Mouse (Mus musculus) left cerebral cortex, adult 18-20 months (tissue): ENCODE measurements around the gene Efl1. TPM values are rescaled to one million over a fixed set of nuclear protein-coding genes. Genes with fewer than 3 reads are reported as not detected.

Experiments
- DNase-seq, 2 experiments: peaks; one replicate each; pipeline ENCODE4 v3.0.0; 2021 to 2022; ENCODE audit warnings: low spot score in 2 of 2, mixed read lengths in 1 of 2
- long read RNA-seq, 2 experiments: library from polyadenylated mRNA; stranded (forward); transcript quantifications; one replicate each; pipeline ENCODE4 v2.0.0; 2021
- total RNA-seq, 2 experiments: library from RNA; stranded (reverse); gene quantifications; 2 replicates each; pipeline ENCODE4 v1.2.3; 2021

The Efl1 gene
- total RNA-seq = 10 to 100 TPM; 14.5 to 17.0 TPM
- long read RNA-seq, experiment 1, partial matches to known transcripts = 4 of 8 reads
- long read RNA-seq, experiment 1, other reads (novel, unspliced or antisense) = 2 of 8 reads
- long read RNA-seq, experiment 2, partial matches to known transcripts = 2 of 4 reads
- long read RNA-seq, experiment 2, other reads (novel, unspliced or antisense) = 1 of 4 reads

- DNase-seq = peak; percentile 97 to 98
These were observed at the start of gene Efl1, which contains the start of gene Saxo2 for GRCm38 (mm10) chr7:82648353-82649080. TSS of gene Efl1 (plus strand) at chr7:82648614. TSS of gene Saxo2 (minus strand) at chr7:82648528.

- DNase-seq = no peak
These were observed 46.4 kb upstream of the Efl1 start for GRCm38 (mm10) chr7:82602008-82602407.

- no peak for DNase-seq
These were observed 43.0 kb upstream of the Efl1 start for GRCm38 (mm10) chr7:82605425-82605824.

- no peak for DNase-seq
These were observed 38.8 kb upstream of the Efl1 start for GRCm38 (mm10) chr7:82609629-82610028.

GRCm38 (mm10) chr7:82625342-82625741 is 23.1 kb upstream of the Efl1 start:
- no peak for DNase-seq

- DNase-seq = no peak
These were observed 1.2 kb upstream of the Efl1 start for GRCm38 (mm10) chr7:82647183-82647582.

GRCm38 (mm10) chr7:82647909-82648308 is 505 bp upstream of the Efl1 start:
- no peak for DNase-seq

- DNase-seq = peak in 1 of 2 experiments; percentile 6
These were observed 649 bp downstream of the Efl1 start for GRCm38 (mm10) chr7:82649081-82649445.

GRCm38 (mm10) chr7:82664604-82665003 is 16.2 kb downstream of the Efl1 start:
- DNase-seq = no peak

GRCm38 (mm10) chr7:82676001-82676400 is 27.6 kb downstream of the Efl1 start:
- DNase-seq = no peak

GRCm38 (mm10) chr7:82676834-82677233 is 28.4 kb downstream of the Efl1 start:
- DNase-seq = no peak

- no peak for DNase-seq
These were observed 31.5 kb downstream of the Efl1 start for GRCm38 (mm10) chr7:82679901-82680300.

- peak; percentile 33 for DNase-seq
These were observed 40.3 kb downstream of the Efl1 start for GRCm38 (mm10) chr7:82688736-82689135.

GRCm38 (mm10) chr7:82691021-82691738 is 42.8 kb downstream of the Efl1 start:
- DNase-seq = no peak

GRCm38 (mm10) chr7:82697668-82698067 is 49.3 kb downstream of the Efl1 start:
- no peak for DNase-seq

GRCm38 (mm10) chr7:82698968-82699367 is 50.6 kb downstream of the Efl1 start:
- DNase-seq = no peak

GRCm38 (mm10) chr7:82702384-82703343 is 54.2 kb downstream of the Efl1 start:
- DNase-seq = no peak

GRCm38 (mm10) chr7:82709172-82709571 is 60.8 kb downstream of the Efl1 start:
- DNase-seq = no peak

- DNase-seq = peak; percentile 31 to 42
These were observed 66.9 kb downstream of the Efl1 start for GRCm38 (mm10) chr7:82715210-82715911.

GRCm38 (mm10) chr7:82715912-82716601 is 67.6 kb downstream of the Efl1 start:
- DNase-seq = no peak
